13 mouse cellular contexts compared by ENCODE assay signal in the genomic region with DNA sequence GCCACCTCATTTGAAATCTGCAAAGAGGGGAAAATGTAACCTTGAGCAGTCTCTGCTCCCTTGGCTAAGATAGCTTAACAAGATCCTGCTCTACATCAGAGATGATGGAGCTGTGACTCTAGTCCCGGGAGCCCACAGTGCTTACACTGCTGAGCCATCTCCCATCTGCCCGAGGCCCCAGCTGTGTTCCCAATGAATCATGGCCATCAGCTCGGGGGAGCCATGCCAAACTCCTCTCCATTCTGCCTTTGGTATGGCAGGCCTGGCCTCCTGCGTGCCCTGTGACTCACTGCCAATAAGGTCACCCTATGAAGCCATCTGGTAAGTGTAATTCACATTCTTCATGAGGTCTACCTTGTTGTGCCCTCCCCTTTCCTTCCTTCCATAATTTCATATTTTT. TPM values are rescaled to one million over a fixed set of nuclear protein-coding genes. Genes with fewer than 3 reads are reported as not detected.
DNase-seq lines count a peak whose midpoint lies in the region; ATAC-seq lines count a peak whose summit lies in the region.
"Had no signal": no experiment of that assay in that cellular context is flagged by ENCODE, and none has a peak within 500 bp of the region (broad histone marks: within the 10 kb centered on the region; RNA-seq: fewer than 3 reads in every experiment).

No protein-coding gene starts in this region.

- no peak for DNase-seq in hindbrain, embryonic 10.5 days (ENCODE audit: low spot score)
- peak; percentile 79 for DNase-seq in 3134 (ENCODE audit: extremely low read depth, insufficient read length, low spot score)
- DNase-seq in adrenal gland, adult 8-10 months, result peak; percentile 78
- peak; percentile 81 to 88 for DNase-seq in cerebellum, postnatal 10 days
- DNase-seq in urinary bladder, adult 2 months (ENCODE audit: low spot score), result no peak
- no peak for DNase-seq in lung, postnatal 36 days
- no peak for DNase-seq in lung, postnatal 14 days
- DNase-seq: retina, postnatal 1 day had no signal

- no peaks in the 10 kb centered on the region for H3K36me3 ChIP-seq in hindbrain, embryonic 16.5 days (ENCODE audit: control insufficient read depth, insufficient read depth, low read length)
- H3K36me3 ChIP-seq in hindbrain, embryonic 10.5 days, result no peaks in the 10 kb centered on the region
- H3K36me3 ChIP-seq: embryonic facial prominence, embryonic 15.5 days; limb, embryonic 12.5 days; lung, embryonic 15.5 days; stomach, embryonic 15.5 days had no signal

- no peak overlapping the region for H3K4me2 ChIP-seq in hindbrain, embryonic 16.5 days (ENCODE audit: low read length)
- H3K4me2 ChIP-seq: embryonic facial prominence, embryonic 15.5 days; limb, embryonic 12.5 days; lung, embryonic 15.5 days; stomach, embryonic 15.5 days had no signal

- ATAC-seq in hindbrain, embryonic 16.5 days, result 0 out of 2 replicates have a peak, but pooled peaks have one; percentile 48

- no peak overlapping the region for H3K27ac ChIP-seq in hindbrain, embryonic 16.5 days (ENCODE audit: low read depth, low read length)
- H3K27ac ChIP-seq in hindbrain, embryonic 10.5 days, result no peak overlapping the region
- H3K27ac ChIP-seq: embryonic facial prominence, embryonic 15.5 days; limb, embryonic 12.5 days; lung, embryonic 15.5 days; stomach, embryonic 15.5 days had no signal

- H3K4me1 ChIP-seq in hindbrain, embryonic 16.5 days (ENCODE audit: control insufficient read depth, insufficient read depth, low read depth, low read length), result no peaks in the 10 kb centered on the region
- H3K4me1 ChIP-seq in hindbrain, embryonic 10.5 days (replicated peaks), result no peaks in the 10 kb centered on the region
- H3K4me1 ChIP-seq: embryonic facial prominence, embryonic 15.5 days; limb, embryonic 12.5 days; lung, embryonic 15.5 days; stomach, embryonic 15.5 days had no signal

- no peak overlapping the region for H3K4me3 ChIP-seq in hindbrain, embryonic 16.5 days (ENCODE audit: low read length)
- H3K4me3 ChIP-seq in hindbrain, embryonic 10.5 days, result no peak overlapping the region
- H3K4me3 ChIP-seq: embryonic facial prominence, embryonic 15.5 days; limb, embryonic 12.5 days; lung, embryonic 15.5 days; stomach, embryonic 15.5 days had no signal

- H3K27me3 ChIP-seq in hindbrain, embryonic 16.5 days (replicated peaks; ENCODE audit: control insufficient read depth, insufficient read depth, low read length), result no peaks in the 10 kb centered on the region
- H3K27me3 ChIP-seq in hindbrain, embryonic 10.5 days (ENCODE audit: insufficient read depth, poor library complexity, severe bottlenecking), result no peaks in the 10 kb centered on the region
- H3K27me3 ChIP-seq: embryonic facial prominence, embryonic 15.5 days; limb, embryonic 12.5 days; lung, embryonic 15.5 days; stomach, embryonic 15.5 days had no signal

- WGBS in hindbrain, embryonic 16.5 days, result 65% methylated on average over 4 of the region's 4 CpGs
- 83% methylated on average over 4 of the region's 4 CpGs for WGBS in hindbrain, embryonic 10.5 days

- no peaks in the 10 kb centered on the region for H3K9me3 ChIP-seq in hindbrain, embryonic 16.5 days (ENCODE audit: control insufficient read depth, low read length)
- no peaks in the 10 kb centered on the region for H3K9me3 ChIP-seq in hindbrain, embryonic 10.5 days
- H3K9me3 ChIP-seq: embryonic facial prominence, embryonic 15.5 days; limb, embryonic 12.5 days; lung, embryonic 15.5 days; stomach, embryonic 15.5 days had no signal

- H3K9ac ChIP-seq in hindbrain, embryonic 16.5 days (ENCODE audit: low read depth, low read length), result no peak overlapping the region
- H3K9ac ChIP-seq: embryonic facial prominence, embryonic 15.5 days; limb, embryonic 12.5 days; lung, embryonic 15.5 days; stomach, embryonic 15.5 days had no signal

RNA-seq across cellular contexts. Expression of a gene that starts 57.4 kb away (rescaled TPM):
- polyA plus RNA-seq in hindbrain, embryonic 16.5 days (2015; fragmentation: Nextera tagmentation; extraction: Ambion mirVana), result 8.6 and 8.8 TPM in 2 replicates
- polyA plus RNA-seq in hindbrain, embryonic 10.5 days (2016; fragmentation: Nextera tagmentation; extraction: Ambion mirVana), result 4.7 and 7.4 TPM in 2 replicates
- 1 to 10 TPM; 1.5 to 4.0 (median 2.8) TPM for total RNA-seq in adrenal gland, adult 8-10 months (2022)
- polyA plus RNA-seq in urinary bladder, adult 2 months (2012; rRNA removed), result 3.3 and 3.6 TPM in 2 replicates

Comparison
In these comparisons a context has a peak if more than half of its experiments do, and no peak if none do; other contexts are left out.
1. DNase-seq: peak in 3134 (single experiment), adrenal gland, adult 8-10 months (single experiment) and cerebellum, postnatal 10 days (2 of 2); none in hindbrain, embryonic 10.5 days (single experiment), urinary bladder, adult 2 months (single experiment), lung, postnatal 36 days (single experiment) and lung, postnatal 14 days (single experiment).